Mouse (Mus musculus) urinary bladder, postnatal 4 days (tissue): ENCODE data around the gene Dio3.

Experiments
- DNase-seq, 2 experiments: peaks; one replicate each; pipeline ENCODE4 v3.0.0; 2021 to 2022; ENCODE audit warnings: low spot score in 2 of 2

Dio3 gene

GRCm38 (mm10) chr12:110278853-110279252 lies at the start of gene Dio3:
Dio3 (plus strand) TSS chr12:110279068.
- peak in 1 of 2 experiments; percentile 32 for DNase-seq

GRCm38 (mm10) chr12:110230296-110230695 lies 48.6 kb upstream of the Dio3 start:
- no peak for DNase-seq

- no peak for DNase-seq
Observed at GRCm38 (mm10) chr12:110230767-110231166, 48.1 kb upstream of the Dio3 start.

- DNase-seq, result no peak
Observed at GRCm38 (mm10) chr12:110231709-110232600, 46.9 kb upstream of the Dio3 start.

- no peak for DNase-seq
Observed at GRCm38 (mm10) chr12:110235908-110236307, 43.0 kb upstream of the Dio3 start.

GRCm38 (mm10) chr12:110237046-110237445 lies 41.8 kb upstream of the Dio3 start:
- DNase-seq, result no peak

- no peak for DNase-seq
Observed at GRCm38 (mm10) chr12:110239358-110239757, 39.5 kb upstream of the Dio3 start.

GRCm38 (mm10) chr12:110244581-110244980 lies 34.3 kb upstream of the Dio3 start:
- DNase-seq, result no peak

- no peak for DNase-seq
Observed at GRCm38 (mm10) chr12:110245461-110245860, 33.4 kb upstream of the Dio3 start.

- DNase-seq, result no peak
Observed at GRCm38 (mm10) chr12:110252163-110252575, 26.7 kb upstream of the Dio3 start.

GRCm38 (mm10) chr12:110255731-110256130 lies 23.1 kb upstream of the Dio3 start:
- DNase-seq, result no peak

- no peak for DNase-seq
Observed at GRCm38 (mm10) chr12:110256478-110257220, 22.2 kb upstream of the Dio3 start.

GRCm38 (mm10) chr12:110268226-110268625 lies 10.6 kb upstream of the Dio3 start:
- DNase-seq, result no peak

GRCm38 (mm10) chr12:110269686-110270085 lies 9.2 kb upstream of the Dio3 start:
- no peak for DNase-seq

- DNase-seq, result no peak
Observed at GRCm38 (mm10) chr12:110276034-110276433, 2.8 kb upstream of the Dio3 start.

GRCm38 (mm10) chr12:110277259-110277964 lies 1.5 kb upstream of the Dio3 start:
- DNase-seq, result no peak

- DNase-seq, result no peak
Observed at GRCm38 (mm10) chr12:110277965-110278307, 932 bp upstream of the Dio3 start.

GRCm38 (mm10) chr12:110280373-110280772 lies 1.5 kb downstream of the Dio3 start:
- DNase-seq, result no peak

- DNase-seq, result no peak
Observed at GRCm38 (mm10) chr12:110283792-110284191, 4.9 kb downstream of the Dio3 start.

GRCm38 (mm10) chr12:110292816-110293215 lies 13.9 kb downstream of the Dio3 start:
- peak in 1 of 2 experiments; percentile 49 for DNase-seq

- peak in 1 of 2 experiments; percentile 50 for DNase-seq
Observed at GRCm38 (mm10) chr12:110294891-110295290, 16.0 kb downstream of the Dio3 start.

- DNase-seq, result no peak
Observed at GRCm38 (mm10) chr12:110298653-110299052, 19.8 kb downstream of the Dio3 start.
